Mouse (Mus musculus) lung, postnatal 4 days (tissue): ENCODE data around the gene Antxrl.

Experiments used
- DNase-seq, 2 experiments: peaks; one replicate each; pipeline ENCODE4 v3.0.0; 2021

Gene Antxrl

GRCm38 (mm10) chr14:34104892-34105291, 52.4 kb downstream of the Antxrl start:
- DNase-seq = peak; percentile 74 to 82

GRCm38 (mm10) chr14:34106389-34107062, 54.0 kb downstream of the Antxrl start:
- peak in 1 of 2 experiments; percentile 60 for DNase-seq

- DNase-seq = no peak
These were observed 55.1 kb downstream of the Antxrl start for GRCm38 (mm10) chr14:34107594-34107993.

GRCm38 (mm10) chr14:34114311-34114710, 61.8 kb downstream of the Antxrl start:
- DNase-seq = no peak

- no peak for DNase-seq
These were observed 66.7 kb downstream of the Antxrl start for GRCm38 (mm10) chr14:34119046-34119723.

GRCm38 (mm10) chr14:34120016-34120910, 67.8 kb downstream of the Antxrl start:
- no peak for DNase-seq

GRCm38 (mm10) chr14:34120923-34121351, 68.4 kb downstream of the Antxrl start:
- DNase-seq = no peak

GRCm38 (mm10) chr14:34121691-34122090, 69.2 kb downstream of the Antxrl start:
- DNase-seq = no peak
